Mouse (Mus musculus): ENCODE results near the gene Cyp2d11.
A peak's percentile ranks its signal among the peaks of the same experiment; 100 is the strongest.

DNA sequence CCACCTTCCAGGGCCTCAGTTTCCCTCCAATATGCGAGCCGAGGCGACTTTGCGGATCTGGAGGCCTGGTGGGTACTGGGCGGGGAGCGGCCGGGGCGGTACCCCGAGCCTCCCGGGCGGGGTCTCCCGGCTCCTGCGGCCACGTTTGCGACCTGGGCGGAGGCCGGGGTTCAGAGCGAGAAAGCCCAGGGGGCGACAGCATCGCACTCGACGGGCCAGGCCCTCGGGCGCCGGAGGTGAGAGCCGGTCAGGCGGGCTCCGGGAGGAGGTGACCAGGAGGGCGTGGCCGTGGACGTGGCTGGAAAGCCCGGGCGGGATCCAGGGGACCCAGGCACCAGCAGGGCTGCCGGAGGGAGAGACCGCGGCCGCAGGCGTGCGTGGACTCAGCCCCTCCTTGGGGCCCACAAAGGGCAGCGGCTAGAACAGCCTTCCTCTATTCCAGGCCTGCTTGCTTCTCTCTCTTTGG, 52.8 kb downstream of the Cyp2d11 start:
- TF ChIP-seq CTCF (IDR thresholded peaks at IDR 0.05; ENCODE audit: low read depth) (peak; percentile 31; the same call in 1 of the 2 replicates), EP300 (optimal IDR thresholded peaks at IDR 0.05) (no peak)

Measured in stomach, postnatal 0 days (tissue).